8 mouse cellular contexts compared by ENCODE assay signal in genomic region chr2:173658517-173658916, GRCm38 (mm10). TPM values are rescaled to one million over a fixed set of nuclear protein-coding genes. Genes with fewer than 3 reads are reported as not detected.
A peak's percentile ranks its signal among the peaks of the same experiment; 100 is the strongest.
DNase-seq lines count a peak whose midpoint lies in the region; ATAC-seq and TF ChIP-seq lines count a peak whose summit lies in the region.

No protein-coding gene starts in this region.

- peaks cover 29% of the 10 kb centered on the region for H3K79me3 ChIP-seq in C2C12 (ENCODE audit: low read depth)

- TF ChIP-seq EP300 in liver, embryonic 14.5 days (IDR thresholded peaks at IDR 0.05; ENCODE audit: low read depth) = no peak

- intact Hi-C loops in gastrocnemius, adult 2 months (cut with DNase I) = loop anchor here (5.0 kb wide), 2 partner anchors 51 to 419 kb away; partner anchors contain the start of gene Stx16
- intact Hi-C loops in gastrocnemius, postnatal 14 days (cut with DNase I; ENCODE audit: low total_unique reads) = no loop called here

- peak overlapping the region; percentile 93 for H3K4me3 ChIP-seq in gastrocnemius, adult 2 months
- peak overlapping the region; percentile 44 for H3K4me3 ChIP-seq in C2C12 (ENCODE audit: insufficient read depth, poor library complexity, severe bottlenecking)
- peak overlapping the region; percentile 69 for H3K4me3 ChIP-seq in forebrain, postnatal 0 days (ENCODE audit: low read depth, low read length)
- peak overlapping the region; percentile 70 to 77; a peak in 3 of 4 replicates for H3K4me3 ChIP-seq in liver, embryonic 14.5 days (ENCODE audit: insufficient read depth in 1 of 2, low read depth in 2 of 2, low read length in 2 of 2)

- peak overlapping the region; percentile 63 for H3K4me2 ChIP-seq in forebrain, postnatal 0 days (ENCODE audit: low read depth)
- peak overlapping the region; percentile 79 for H3K4me2 ChIP-seq in liver, embryonic 14.5 days (ENCODE audit: low read depth)

- no peak for DNase-seq in gastrocnemius, adult 2 months
- DNase-seq in gastrocnemius, postnatal 14 days = no peak
- no peak for DNase-seq in forebrain, postnatal 0 days
- DNase-seq in liver, embryonic 14.5 days (ENCODE audit: low read depth in 3 of 3, low spot score in 3 of 3) = no peak
- DNase-seq in right cerebral cortex, postnatal 14 days = no peak
- DNase-seq in right cerebral cortex, postnatal 25 days = no peak
- DNase-seq in gastrocnemius, adult 18-20 months (ENCODE audit: low spot score) = no peak

- peaks cover 38% of the 10 kb centered on the region for H3K79me2 ChIP-seq in C2C12 (ENCODE audit: control insufficient read depth, insufficient read depth)

- H3K36me3 ChIP-seq in C2C12 (ENCODE audit: control insufficient read depth, insufficient read depth) = peaks cover 29% of the 10 kb centered on the region
- H3K36me3 ChIP-seq in forebrain, postnatal 0 days (ENCODE audit: insufficient read depth) = no peaks in the 10 kb centered on the region
- peaks cover 7% of the 10 kb centered on the region; the same call in 1 of the 2 replicates for H3K36me3 ChIP-seq in liver, embryonic 14.5 days (replicated peaks; ENCODE audit: control insufficient read depth, insufficient read depth, low read depth)

- 92% methylated on average over 4 of the region's 4 CpGs for WGBS in forebrain, postnatal 0 days
- 81% methylated on average over 4 of the region's 4 CpGs for WGBS in liver, embryonic 14.5 days (ENCODE audit: insufficient replicate concordance)

- no peak overlapping the region for H3K9ac ChIP-seq in forebrain, postnatal 0 days
- H3K9ac ChIP-seq in liver, embryonic 14.5 days (replicated peaks) = peak overlapping the region; percentile 55

- ATAC-seq in forebrain, postnatal 0 days = no peak
- ATAC-seq in liver, embryonic 14.5 days (ENCODE audit: insufficient read depth) = no peak

- no peak for TF ChIP-seq CTCF in gastrocnemius, adult 2 months (IDR thresholded peaks at IDR 0.05)
- TF ChIP-seq CTCF in C2C12 (IDR thresholded peaks at IDR 0.05; ENCODE audit: control insufficient read depth, insufficient read depth, insufficient read length) = no peak
- no peak for TF ChIP-seq CTCF in forebrain, postnatal 0 days (IDR thresholded peaks at IDR 0.05; ENCODE audit: low read depth)
- TF ChIP-seq CTCF in liver, embryonic 14.5 days (IDR thresholded peaks at IDR 0.05; ENCODE audit: low read depth) = no peak

- no peak overlapping the region for H3ac ChIP-seq in C2C12 (ENCODE audit: control insufficient read depth, insufficient read length, low read depth)

- no peaks in the 10 kb centered on the region for H3K27me3 ChIP-seq in C2C12 (ENCODE audit: control insufficient read depth, insufficient read depth, insufficient read length)
- no peaks in the 10 kb centered on the region for H3K27me3 ChIP-seq in forebrain, postnatal 0 days (ENCODE audit: insufficient read depth, low read length)
- H3K27me3 ChIP-seq in liver, embryonic 14.5 days (ENCODE audit: control insufficient read depth, insufficient read depth, low read length) = no peaks in the 10 kb centered on the region

- H3K4me1 ChIP-seq in forebrain, postnatal 0 days (ENCODE audit: insufficient read depth) = peaks cover 10% of the 10 kb centered on the region; the same call in 1 of the 2 replicates
- peaks cover 26 to 40% of the 10 kb centered on the region in 2 experiments for H3K4me1 ChIP-seq in liver, embryonic 14.5 days (replicated peaks; ENCODE audit: control insufficient read depth in 2 of 2, insufficient read depth in 2 of 2, low read length in 1 of 2)

- H3K9me3 ChIP-seq in forebrain, postnatal 0 days (ENCODE audit: low read length) = no peaks in the 10 kb centered on the region
- no peaks in the 10 kb centered on the region for H3K9me3 ChIP-seq in liver, embryonic 14.5 days (ENCODE audit: control insufficient read depth, low read length)

- H3K27ac ChIP-seq in gastrocnemius, adult 2 months = peak overlapping the region; percentile 80; the same call in 1 of the 2 replicates
- no peak overlapping the region for H3K27ac ChIP-seq in forebrain, postnatal 0 days (ENCODE audit: low read depth, low read length)
- peak overlapping the region; percentile 70 for H3K27ac ChIP-seq in liver, embryonic 14.5 days

TF ChIP-seq in C2C12, 6 proteins besides CTCF, POLR2A, EP300 and RAD21:
- TF ChIP-seq MYOG (IDR thresholded peaks at IDR 0.05; ENCODE audit: control insufficient read depth, extremely low read depth, insufficient read length) (no peak), MYOD1 (IDR thresholded peaks at IDR 0.05; ENCODE audit: control insufficient read depth, insufficient read length, low read depth) (no peak), USF1 (IDR thresholded peaks at IDR 0.05; ENCODE audit: low read depth) (no peak)

RNA-seq across cellular contexts. Expression of gene Rab22a, which starts 1.0 kb away (rescaled TPM):
- 10 to 100 TPM; 28.0 to 30.7 TPM for total RNA-seq in gastrocnemius, adult 2 months (2021)
- total RNA-seq in gastrocnemius, postnatal 14 days (2021) = 10 to 100 TPM; 21.5 to 22.5 TPM
- polyA plus RNA-seq in C2C12 (2012; fragmentation: generic; extraction: Trizol) = 11.8 TPM
- total RNA-seq in forebrain, postnatal 0 days (2014; rRNA removed) = 20.4 and 23.0 TPM in 2 replicates
- polyA plus RNA-seq in forebrain, postnatal 0 days (2015; fragmentation: Nextera tagmentation; extraction: Ambion mirVana) = 33.4 and 37.0 TPM in 2 replicates
- 2.7 and 3.7 TPM in 2 replicates for polyA plus RNA-seq in liver, embryonic 14.5 days (2012; rRNA removed)
- polyA plus RNA-seq in liver, embryonic 14.5 days (2014; fragmentation: Nextera tagmentation; extraction: Ambion mirVana) = 13.2 and 15.6 TPM in 2 replicates
- total RNA-seq in gastrocnemius, adult 18-20 months (2021) = 10 to 100 TPM; 26.2 to 30.6 TPM
